Mouse (Mus musculus) E14TG2a.4 (cell line): ENCODE results near the gene Mxd1.
A peak's percentile ranks its signal among the peaks of the same experiment; 100 is the strongest.

ENCODE experiments used
- H3K27me3 ChIP-seq: 2 replicates; pipeline ENCODE4 v1.6.1; 2014; ENCODE audit warnings: low read length, control low read depth; ENCODE audit not compliant: insufficient read depth
- H3K36me3 ChIP-seq: 2 replicates; pipeline ENCODE4 v1.6.1; 2014; ENCODE audit warnings: low read length, control low read depth; ENCODE audit not compliant: insufficient read depth
- H3K4me1 ChIP-seq: replicated peaks from 2 replicates; pipeline ENCODE4 v1.6.1; 2014; ENCODE audit warnings: low read depth, low read length, control low read depth
- H3K4me3 ChIP-seq: replicated peaks from 2 replicates; pipeline ENCODE4 v1.5.1; 2014; ENCODE audit warnings: mild to moderate bottlenecking, low read length
- H3K9me3 ChIP-seq: 2 replicates; pipeline ENCODE4 v1.6.1; 2014; ENCODE audit warnings: low read length, control low read depth
- CTCF ChIP-seq: conservative IDR thresholded peaks from 2 replicates; pipeline ENCODE4 v1.5.1; 2014; ENCODE audit warnings: low read length
- NANOG ChIP-seq: IDR thresholded peaks from 2 replicates; pipeline ENCODE4 v1.6.1; 2014; ENCODE audit warnings: borderline replicate concordance, low read length, mixed read lengths
- POU5F1 ChIP-seq: IDR thresholded peaks from 2 replicates; pipeline ENCODE4 v1.6.1; 2014; ENCODE audit warnings: low read length, borderline replicate concordance

The Mxd1 gene

DNA sequence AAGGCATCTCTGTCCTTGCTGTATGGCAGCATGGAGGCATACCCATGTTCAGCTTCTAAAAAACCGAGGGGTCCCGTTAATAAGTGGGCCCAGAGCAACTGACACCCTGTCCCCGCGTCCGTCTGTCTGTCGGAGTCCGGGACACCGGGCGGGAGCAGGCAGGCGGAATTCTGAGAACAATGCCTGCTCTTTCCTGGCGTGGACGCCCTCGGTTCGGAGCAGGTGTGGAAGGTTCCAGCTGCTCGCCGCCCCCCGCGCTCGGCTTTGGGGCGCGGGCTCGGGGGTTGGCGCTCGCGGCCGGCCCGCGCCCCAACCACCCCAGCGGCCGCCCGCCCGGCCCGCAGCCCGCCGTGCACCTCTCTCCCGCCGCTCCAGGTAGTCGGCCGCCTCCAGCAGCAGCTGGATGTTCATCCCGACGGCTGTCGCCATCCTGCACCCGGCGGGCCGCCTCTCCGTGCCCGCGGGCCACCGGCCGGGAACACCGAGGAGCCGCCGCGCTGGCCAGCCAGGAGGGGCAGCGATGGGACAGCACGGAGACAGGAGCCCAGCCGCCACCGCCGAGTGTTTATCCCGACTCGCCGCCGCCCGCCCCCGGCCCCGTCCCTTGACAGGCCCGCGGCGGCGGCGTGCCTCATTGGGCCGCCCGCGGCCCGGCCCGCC is at the start of gene Mxd1:
Mxd1 (minus strand) TSS at position 582 of the 660 bp plus-strand sequence.
- H3K4me3 ChIP-seq, result peak within 1 kb of the TSS; percentile 92
- TF ChIP-seq POU5F1 (no peak), NANOG (no peak), CTCF (no peak)
- H3K36me3 ChIP-seq, result peaks cover 35% of the 10 kb centered on the region
- H3K4me1 ChIP-seq, result peaks cover 20% of the 10 kb centered on the region
- H3K27me3 ChIP-seq, result peaks cover 3% of the 10 kb centered on the region; the same call in 1 of the 2 replicates
- no peaks in the 10 kb centered on the region for H3K9me3 ChIP-seq

DNA sequence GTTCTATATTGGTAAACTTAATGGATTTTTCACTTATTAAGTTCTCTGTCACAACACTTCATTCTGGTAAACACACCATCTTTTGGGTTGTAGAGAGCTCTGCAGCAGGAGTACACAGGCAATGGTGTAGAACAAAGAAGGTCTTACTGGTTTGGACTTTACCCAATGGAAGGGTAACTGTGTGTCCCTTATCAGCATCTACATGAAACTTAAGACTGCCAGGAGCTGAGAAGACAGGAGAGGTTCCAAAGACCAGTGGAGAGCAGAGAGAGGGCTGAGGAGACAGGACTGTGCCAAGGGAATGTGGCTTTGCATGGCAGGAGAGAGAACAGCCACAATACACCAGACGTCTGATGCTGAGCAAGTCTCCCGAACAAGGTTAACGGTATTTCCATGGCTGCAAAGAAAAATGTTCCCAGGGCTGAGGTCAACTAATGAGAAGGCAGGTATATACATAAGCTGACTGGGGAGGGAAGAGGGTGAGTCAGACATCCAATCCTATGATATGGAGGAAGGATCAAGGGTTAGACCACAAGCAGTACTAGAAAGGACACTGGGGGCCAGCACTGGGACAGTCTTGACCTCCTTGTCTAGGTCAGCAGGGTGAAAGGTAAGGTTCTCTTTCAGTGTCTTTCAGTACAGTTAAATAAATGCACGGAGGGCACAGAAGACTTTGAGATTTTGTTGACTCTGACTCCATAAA is 39.3 kb upstream of the Mxd1 start:
- Histone ChIP-seq H3K36me3 (peaks cover 76% of the 10 kb centered on the region), H3K4me3 (no peak overlapping the region), H3K27me3 (no peaks in the 10 kb centered on the region), H3K4me1 (no peaks in the 10 kb centered on the region), H3K9me3 (no peaks in the 10 kb centered on the region)
- TF ChIP-seq CTCF, result no peak
- TF ChIP-seq POU5F1, result no peak
- no peak for TF ChIP-seq NANOG

DNA sequence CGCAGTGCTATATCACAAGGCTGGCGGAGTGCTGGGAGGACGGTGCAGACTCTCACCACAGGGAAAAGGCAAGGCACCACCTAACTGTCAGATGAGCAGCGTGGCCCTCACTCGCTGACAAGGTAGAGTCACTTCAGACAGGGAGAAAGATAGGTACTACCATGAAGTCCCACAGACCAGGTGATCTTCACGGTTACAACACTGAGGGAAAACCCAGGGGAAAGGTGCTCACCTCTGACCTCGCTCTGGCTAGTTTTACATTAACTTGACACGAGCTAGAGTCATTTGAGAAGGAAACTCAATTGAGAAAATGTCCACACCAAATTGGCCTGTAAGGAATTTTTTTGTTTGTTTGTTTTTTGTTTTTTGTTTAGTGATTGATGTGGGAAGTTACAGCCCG is 33.6 kb upstream of the Mxd1 start:
- Histone ChIP-seq H3K9me3 (no peaks in the 10 kb centered on the region), H3K4me1 (no peaks in the 10 kb centered on the region), H3K27me3 (no peaks in the 10 kb centered on the region), H3K4me3 (no peak overlapping the region), H3K36me3 (peaks cover 89% of the 10 kb centered on the region)
- TF ChIP-seq NANOG (no peak), CTCF (no peak), POU5F1 (no peak)

DNA sequence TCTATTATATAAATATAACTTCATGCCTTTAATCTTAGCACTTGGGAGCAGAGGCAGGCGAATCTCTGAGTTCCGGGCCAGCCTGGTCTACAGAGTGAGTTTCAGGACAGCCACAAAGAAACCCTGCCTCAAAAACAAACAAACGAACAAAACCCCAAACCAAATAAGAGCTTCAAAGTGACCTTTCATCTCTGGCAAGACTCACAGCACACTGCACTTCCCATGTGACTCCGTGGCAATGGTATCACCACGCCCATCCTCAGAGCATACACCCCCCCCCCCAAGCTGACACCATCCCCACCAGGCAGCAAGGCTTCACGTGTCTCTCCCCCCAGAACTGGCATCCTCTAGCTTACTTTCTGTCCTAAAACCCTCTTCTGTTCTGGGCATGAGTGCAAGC is 28.9 kb upstream of the Mxd1 start:
- H3K9me3 ChIP-seq, result no peaks in the 10 kb centered on the region
- H3K4me1 ChIP-seq, result no peaks in the 10 kb centered on the region
- TF ChIP-seq POU5F1 (no peak), NANOG (no peak), CTCF (no peak)
- H3K4me3 ChIP-seq, result no peak overlapping the region
- H3K36me3 ChIP-seq, result peaks cover 88% of the 10 kb centered on the region
- no peaks in the 10 kb centered on the region for H3K27me3 ChIP-seq

DNA sequence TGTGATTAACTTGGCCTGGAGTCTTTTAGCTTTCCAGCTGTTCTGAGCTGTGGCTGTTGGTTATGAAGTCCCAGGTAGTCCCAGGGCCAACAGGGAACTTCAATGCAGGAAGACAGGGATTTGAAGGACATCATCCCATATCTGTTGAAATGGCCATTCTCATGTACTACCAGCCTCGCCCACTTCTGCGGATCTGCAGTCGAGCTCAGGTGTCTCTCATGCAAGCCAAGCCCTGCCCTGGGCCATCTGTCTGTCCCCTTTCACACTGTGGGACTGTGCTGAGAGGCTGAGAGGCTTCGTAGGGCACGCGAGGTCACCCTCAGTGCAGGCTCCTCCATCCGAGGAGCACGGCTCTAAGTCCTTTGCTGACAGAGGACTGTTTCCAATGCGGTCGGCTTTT is 27.3 kb upstream of the Mxd1 start:
- Histone ChIP-seq H3K36me3 (peaks cover 84% of the 10 kb centered on the region), H3K4me3 (no peak overlapping the region), H3K27me3 (no peaks in the 10 kb centered on the region), H3K4me1 (no peaks in the 10 kb centered on the region), H3K9me3 (no peaks in the 10 kb centered on the region)
- no peak for TF ChIP-seq POU5F1
- no peak for TF ChIP-seq CTCF
- TF ChIP-seq NANOG, result no peak

DNA sequence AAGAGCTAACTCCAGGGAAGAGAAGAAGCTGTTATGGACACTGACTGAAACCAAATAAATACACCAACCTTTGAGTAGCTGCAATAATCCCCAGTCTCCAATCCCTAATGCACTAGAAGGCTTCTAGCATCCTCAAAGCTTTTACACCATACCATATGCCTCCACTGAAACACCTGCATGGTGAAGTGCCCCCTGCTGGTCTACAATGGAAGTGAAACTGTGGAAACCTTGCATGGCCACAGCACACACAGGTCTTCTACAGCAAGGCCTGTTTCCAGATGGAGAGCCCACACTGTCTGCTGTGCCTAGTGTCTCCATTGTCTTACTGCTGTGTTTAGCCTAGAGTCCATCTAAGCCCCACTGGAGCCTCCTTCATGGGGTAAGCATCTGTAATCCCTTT is 25.5 kb upstream of the Mxd1 start:
- no peaks in the 10 kb centered on the region for H3K27me3 ChIP-seq
- H3K4me1 ChIP-seq, result no peaks in the 10 kb centered on the region
- H3K9me3 ChIP-seq, result no peaks in the 10 kb centered on the region
- H3K36me3 ChIP-seq, result peaks cover 81% of the 10 kb centered on the region
- TF ChIP-seq NANOG (no peak), POU5F1 (no peak), CTCF (peak; percentile 95)
- no peak overlapping the region for H3K4me3 ChIP-seq

DNA sequence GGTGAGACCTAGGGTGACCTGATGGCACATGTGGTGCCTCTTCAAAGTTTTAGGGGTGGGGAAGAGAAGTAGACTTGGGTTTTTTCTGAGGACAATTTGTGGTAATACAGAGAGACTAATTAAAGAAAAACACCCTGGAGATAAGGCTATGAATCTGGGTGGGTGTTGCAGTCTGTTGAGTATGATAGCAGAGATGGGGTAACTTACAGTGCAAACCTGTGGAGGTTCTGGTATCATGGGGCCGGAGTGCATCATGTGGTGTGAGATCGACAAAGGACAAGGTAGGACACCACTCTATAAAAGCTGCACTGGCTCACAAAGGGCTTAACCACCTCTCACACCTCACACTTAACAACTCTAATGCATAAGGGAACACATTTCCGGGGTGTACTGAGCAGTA is 20.7 kb upstream of the Mxd1 start:
- no peak for TF ChIP-seq POU5F1
- TF ChIP-seq NANOG, result no peak
- TF ChIP-seq CTCF, result no peak
- Histone ChIP-seq H3K9me3 (no peaks in the 10 kb centered on the region), H3K27me3 (no peaks in the 10 kb centered on the region), H3K36me3 (peaks cover 43% of the 10 kb centered on the region), H3K4me1 (peaks cover 9% of the 10 kb centered on the region), H3K4me3 (no peak overlapping the region)

DNA sequence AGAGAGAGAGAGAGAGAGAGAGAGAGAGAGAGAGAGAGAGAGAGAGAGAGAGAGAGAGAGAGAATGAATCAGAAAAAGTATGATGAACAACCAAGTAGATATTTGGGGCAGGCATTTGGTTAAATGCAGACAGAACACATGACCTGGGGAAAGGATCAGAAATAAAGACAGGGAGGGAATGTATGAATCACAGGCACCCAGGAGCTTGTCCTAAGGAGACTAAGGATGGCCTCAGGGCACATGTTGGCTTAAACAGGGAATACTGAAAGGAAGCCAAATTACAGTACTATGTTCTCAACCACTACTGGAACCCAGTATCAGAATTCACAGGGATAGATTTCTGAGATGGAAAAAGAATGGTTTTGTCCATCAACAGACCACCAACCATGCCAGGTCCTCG is 18.0 kb upstream of the Mxd1 start:
- Histone ChIP-seq H3K4me3 (no peak overlapping the region), H3K4me1 (peaks cover 20% of the 10 kb centered on the region), H3K9me3 (no peaks in the 10 kb centered on the region), H3K36me3 (peaks cover 32% of the 10 kb centered on the region), H3K27me3 (no peaks in the 10 kb centered on the region)
- TF ChIP-seq POU5F1 (no peak), CTCF (no peak), NANOG (no peak)

DNA sequence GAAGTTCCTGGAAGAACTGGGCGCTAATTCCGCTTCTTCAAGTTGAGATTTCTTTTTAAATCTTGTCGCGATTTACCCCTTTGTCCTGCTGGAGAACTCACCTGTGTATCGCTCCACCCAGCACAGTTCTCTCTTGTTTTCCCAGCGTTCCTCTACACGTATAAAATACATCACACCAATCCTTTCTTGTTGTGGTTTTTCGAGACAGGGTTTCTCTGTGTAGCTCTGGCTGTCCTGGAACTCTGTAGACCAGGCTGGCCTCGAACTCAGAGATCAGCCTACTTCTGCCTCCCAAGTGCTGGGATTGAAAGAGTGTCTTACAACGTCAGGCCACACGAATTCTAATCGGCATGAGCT is 15.7 kb upstream of the Mxd1 start:
- Histone ChIP-seq H3K4me3 (peak overlapping the region; percentile 96), H3K9me3 (no peaks in the 10 kb centered on the region), H3K36me3 (peaks cover 37% of the 10 kb centered on the region), H3K4me1 (peaks cover 20% of the 10 kb centered on the region), H3K27me3 (no peaks in the 10 kb centered on the region)
- TF ChIP-seq NANOG, result no peak
- no peak for TF ChIP-seq POU5F1
- no peak for TF ChIP-seq CTCF
